Mouse (Mus musculus): ENCODE results near the gene Hoxb8.

The Hoxb8 gene

DNA sequence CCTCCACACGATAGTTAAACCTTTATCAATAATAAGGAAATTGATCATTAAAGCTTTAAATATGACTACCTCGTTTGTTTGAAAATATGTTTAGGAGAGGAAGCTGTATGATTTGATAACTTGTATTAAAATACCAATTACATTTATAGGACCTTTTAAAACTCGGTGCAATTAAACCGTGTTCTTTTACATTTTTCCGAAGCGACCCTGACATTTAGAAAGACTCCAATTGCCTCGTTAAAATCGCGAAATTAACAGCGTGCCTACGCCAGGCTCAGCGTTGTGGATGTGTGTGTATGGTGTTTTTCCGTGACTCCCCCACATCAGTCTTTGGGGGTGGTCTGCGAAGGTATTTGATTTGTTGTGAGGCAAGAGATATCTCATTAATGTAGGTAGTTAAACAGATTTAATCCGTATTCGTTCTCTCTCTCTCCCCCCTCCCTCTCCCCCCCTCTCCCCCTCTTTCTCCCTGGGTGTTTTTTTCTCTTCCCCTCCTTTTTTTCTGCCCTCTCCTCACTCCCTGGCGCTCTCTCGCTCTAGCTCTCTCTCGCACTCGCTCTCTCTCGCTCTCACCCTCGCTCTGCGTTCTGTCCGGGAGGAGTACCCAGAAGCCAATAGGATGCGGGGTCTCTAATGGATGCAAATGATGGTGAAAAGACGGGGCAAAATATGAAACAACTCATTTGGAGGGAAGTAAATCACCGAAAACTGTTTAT lies at the start of gene Hoxb8:
Gene Hoxb8 (plus strand): TSS at position 51 of the 716 bp plus-strand sequence.
- peak; percentile 79 for DNase-seq (ENCODE audit: low spot score)

DNA sequence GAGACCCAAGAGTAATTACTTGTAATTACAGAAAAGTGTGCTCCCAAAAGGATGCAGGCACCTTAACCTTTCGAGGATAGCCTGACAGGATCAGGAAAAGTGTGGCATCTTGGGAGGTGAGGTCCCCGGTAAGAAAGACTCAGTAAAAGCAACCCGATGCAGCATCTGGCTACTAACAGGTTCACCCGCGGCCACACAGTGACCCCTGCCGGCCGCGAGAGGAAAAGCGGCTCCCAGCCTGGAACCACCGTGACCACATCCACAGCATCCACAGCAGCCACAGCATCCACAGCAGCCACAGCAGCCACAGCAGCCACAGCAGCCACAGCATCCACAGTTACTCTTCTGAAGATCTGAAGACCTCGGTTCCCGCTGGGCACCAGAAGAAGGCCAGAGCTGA lies 46.8 kb upstream of the Hoxb8 start:
- peak; percentile 59 for DNase-seq (ENCODE audit: low spot score)

DNA sequence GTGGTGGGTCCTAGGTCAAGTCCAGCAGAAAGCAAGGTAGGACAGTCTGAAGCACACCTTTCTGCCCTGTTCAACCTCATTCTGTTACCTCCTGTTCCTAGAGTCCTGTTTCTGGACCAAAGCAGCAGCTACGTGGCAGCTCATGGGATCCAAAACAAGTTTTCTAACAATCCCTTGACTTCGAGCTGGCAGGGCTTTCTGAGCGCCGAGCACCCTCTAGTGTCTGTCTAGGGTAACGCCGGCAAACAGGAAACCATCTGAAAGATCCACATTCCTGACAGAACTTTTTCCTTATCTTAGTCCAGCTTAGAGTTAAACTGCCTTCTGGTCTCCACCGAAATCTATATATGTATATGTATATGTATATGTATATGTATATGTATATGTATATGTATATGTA lies 41.5 kb upstream of the Hoxb8 start:
- peak; percentile 76 for DNase-seq (ENCODE audit: low spot score)

GRCm38 (mm10) chr11:96250901-96251300 lies 30.8 kb upstream of the Hoxb8 start:
- peak; percentile 63 for DNase-seq (ENCODE audit: low spot score)

- peak; percentile 36 for DNase-seq (ENCODE audit: low spot score)
These were observed 30.1 kb upstream of the Hoxb8 start for GRCm38 (mm10) chr11:96251480-96252031.

GRCm38 (mm10) chr11:96252541-96253120 lies 29.1 kb upstream of the Hoxb8 start:
- no peak for DNase-seq (ENCODE audit: low spot score)

- DNase-seq (ENCODE audit: low spot score): no peak
These were observed 27.5 kb upstream of the Hoxb8 start for GRCm38 (mm10) chr11:96254221-96254620.

GRCm38 (mm10) chr11:96255111-96255995 lies 26.4 kb upstream of the Hoxb8 start:
- DNase-seq (ENCODE audit: low spot score): peak; percentile 43

DNA sequence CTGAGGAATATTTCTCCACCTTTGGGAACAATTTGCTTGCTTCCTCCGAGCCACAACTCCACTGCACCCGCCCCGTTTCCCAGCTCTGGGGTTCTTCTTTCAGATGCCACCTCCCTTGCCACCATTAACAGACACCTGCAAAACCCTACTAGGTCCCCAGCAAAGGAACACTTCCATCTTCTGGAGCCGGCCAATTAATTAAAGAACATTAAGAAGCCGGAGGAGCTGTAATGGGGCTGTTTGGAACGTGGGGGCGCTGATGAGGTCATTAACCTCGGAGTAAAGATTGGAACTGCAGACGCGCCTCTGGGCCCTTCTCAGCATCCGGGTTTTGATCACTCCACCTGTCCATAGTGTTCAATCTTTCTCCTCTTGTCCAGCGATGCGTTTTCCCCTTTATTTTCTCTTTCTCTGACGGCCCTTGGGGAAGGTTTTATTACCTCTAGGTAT lies 25.7 kb upstream of the Hoxb8 start:
- no peak for DNase-seq (ENCODE audit: low spot score)

GRCm38 (mm10) chr11:96257141-96257540 lies 24.6 kb upstream of the Hoxb8 start:
- DNase-seq (ENCODE audit: low spot score): no peak

GRCm38 (mm10) chr11:96259038-96259437 lies 22.7 kb upstream of the Hoxb8 start:
- no peak for DNase-seq (ENCODE audit: low spot score)

DNA sequence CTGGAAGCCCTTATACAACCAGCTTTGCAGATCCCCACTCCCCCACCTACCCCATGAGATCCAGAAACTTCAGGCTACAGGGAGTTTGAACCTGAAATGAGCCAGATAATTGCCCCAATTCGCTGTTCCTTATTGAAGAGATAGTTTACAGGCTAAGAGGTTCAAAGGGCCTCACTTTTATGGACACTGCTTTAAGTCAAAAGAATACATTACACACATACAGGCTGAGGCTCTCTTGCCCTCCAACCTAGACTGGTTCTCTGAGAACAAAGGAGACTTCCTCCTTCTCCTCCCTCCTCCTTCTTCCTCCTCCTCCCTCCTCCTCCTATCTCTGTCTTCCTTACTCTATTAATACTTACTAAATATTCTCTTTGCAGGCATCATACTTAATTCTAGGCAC lies 22.2 kb upstream of the Hoxb8 start:
- DNase-seq (ENCODE audit: low spot score): no peak

- peak; percentile 76 for DNase-seq (ENCODE audit: low spot score)
These were observed 21.3 kb upstream of the Hoxb8 start for GRCm38 (mm10) chr11:96260310-96260970.

DNA sequence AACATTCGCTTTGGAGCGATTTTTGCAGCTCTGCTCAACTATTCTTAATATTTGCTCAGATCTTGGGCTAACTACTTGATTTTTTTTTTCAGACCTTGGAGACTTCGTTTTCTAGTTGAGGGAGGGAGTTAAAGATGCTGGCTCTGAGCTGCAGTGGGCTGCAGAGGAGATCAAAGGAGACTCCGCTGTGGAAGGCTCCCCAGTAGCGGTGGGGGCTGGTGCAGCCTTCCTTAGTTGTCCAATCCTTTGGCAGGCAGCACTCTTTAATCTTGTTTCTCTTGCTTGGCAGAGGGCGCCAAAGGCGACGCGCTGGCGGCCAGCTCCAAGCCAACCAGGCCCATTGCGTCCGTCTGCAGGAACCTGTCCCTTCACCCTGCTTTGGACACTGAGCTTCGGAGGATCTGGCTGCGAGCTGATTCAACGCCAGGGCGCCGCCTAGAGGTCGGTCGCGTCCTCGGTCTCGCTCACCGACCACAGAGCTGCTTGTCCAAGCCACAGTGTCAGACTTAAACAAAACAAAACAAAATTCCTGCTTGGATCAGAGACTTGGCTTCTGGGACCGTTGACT lies 20.3 kb upstream of the Hoxb8 start:
- peak; percentile 96 for DNase-seq (ENCODE audit: low spot score)

DNA sequence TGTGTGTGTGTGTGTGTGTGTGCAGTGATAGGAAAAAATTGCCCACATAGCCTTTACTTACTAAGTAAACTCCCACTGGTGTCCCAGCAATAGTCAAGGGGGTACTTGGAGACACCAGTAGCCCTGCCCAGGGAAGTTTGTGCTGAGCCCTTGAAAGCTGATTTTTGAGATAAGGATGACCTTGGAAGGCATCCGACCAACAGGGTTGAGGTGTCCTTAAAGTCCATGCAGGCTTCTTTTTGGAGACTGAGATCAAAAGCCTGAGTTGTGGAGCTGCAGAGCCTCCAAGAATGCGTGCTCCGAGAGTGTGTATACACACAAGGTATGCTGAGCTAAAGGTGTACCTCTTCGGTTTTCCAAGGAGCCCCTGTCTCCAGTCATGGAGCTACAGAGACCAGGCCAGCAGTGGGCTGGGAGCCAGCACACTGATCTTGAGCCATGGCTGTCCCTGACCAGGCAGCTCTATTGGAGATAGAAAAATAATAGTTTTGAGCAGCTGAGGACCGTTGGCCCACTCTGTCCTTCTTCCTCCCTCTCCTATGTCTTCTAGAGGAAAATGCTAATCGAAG lies 19.4 kb upstream of the Hoxb8 start:
- DNase-seq (ENCODE audit: low spot score): no peak

DNA sequence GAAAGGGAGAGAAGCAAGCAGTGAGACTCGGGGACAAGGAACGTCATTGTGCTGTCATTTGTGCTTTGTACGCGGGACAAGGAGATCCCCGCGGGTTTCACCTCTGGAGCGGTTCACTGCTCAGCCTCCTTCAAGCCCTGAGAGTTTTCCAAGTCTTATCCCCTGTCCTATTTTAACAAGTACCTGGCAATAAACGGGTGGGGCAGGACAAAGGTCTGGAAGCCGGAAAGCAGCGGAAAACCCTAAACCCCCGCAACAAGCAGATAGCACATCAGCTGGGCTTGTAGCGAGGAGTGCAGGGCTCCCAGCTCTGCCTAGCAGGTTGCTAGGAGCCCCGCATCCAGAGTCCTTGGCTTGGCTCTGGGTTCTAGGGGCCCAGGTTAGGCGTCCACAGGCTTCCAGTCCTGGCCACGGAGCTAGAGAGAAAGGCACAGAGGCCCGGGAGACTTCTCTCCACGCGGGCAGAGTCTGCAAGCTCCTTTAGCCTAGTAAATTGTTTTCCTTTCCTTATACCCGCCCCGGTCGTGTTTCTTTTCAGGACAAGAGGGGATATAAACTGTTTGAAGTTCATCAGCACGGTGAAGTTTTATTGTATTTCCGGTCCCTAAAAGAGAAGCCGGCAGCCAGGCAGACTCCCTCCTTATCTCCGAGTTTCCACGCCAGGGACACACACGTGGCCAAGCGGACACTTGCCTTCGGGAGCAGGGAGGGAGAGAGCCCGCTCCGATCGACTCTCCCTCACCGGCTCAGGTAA lies 17.9 kb upstream of the Hoxb8 start:
- peak; percentile 26 for DNase-seq (ENCODE audit: low spot score)

DNA sequence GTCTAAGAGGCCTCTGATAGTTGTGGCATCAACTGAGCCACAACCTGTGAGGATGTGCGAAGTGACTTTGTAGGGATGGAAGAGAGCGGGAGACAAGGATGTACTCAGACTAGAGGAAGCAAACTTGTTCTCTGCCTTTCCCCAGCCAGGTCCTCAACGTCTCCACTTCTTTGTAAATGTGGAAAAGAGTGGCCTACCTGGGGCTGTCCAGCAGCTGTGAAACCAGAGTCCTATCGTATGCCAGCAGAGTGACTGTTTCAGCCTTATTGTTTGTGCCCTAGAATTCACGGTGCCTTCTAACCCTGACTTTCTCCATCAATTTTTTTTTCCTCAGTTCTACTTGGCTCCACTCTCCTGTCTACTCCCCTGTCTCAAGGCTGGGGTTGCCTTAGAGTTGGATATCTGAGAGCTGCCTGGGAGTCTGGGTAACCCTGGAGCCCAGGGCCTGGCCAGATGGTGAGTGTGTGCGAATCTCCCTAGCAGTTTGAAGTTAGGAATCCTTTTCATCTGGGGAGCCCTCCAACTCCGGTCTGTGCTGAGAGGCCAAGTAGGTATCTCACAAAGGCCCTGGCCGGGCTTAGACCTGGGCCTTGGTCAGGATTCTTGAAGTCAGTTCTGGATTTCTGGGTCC lies 17.2 kb upstream of the Hoxb8 start:
- peak; percentile 47 for DNase-seq (ENCODE audit: low spot score)

DNA sequence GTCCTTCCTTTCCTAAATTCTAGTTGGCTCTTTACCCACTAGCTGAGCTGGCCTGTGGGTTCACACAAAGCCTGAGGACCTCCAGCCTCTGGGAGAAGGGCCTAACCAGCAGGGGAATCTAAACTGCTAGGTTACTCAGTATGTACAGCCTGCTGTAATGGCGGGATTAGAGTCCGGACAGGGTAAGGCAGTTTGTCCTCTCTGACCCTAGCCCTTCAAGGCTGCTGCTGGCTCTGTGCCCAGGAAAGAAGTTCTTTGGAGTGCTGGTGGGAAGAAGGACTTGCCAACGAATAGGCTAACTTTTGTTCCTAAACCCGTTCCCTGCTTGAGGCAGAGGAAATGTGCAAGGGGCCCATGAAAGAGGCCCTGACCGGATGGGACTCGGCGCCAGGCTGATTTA lies 15.8 kb upstream of the Hoxb8 start:
- no peak for DNase-seq (ENCODE audit: low spot score)

- no peak for DNase-seq (ENCODE audit: low spot score)
These were observed 14.4 kb upstream of the Hoxb8 start for GRCm38 (mm10) chr11:96267021-96267920.

Measured in embryo, embryonic 10 days (tissue).